Mouse (Mus musculus) embryo, embryonic 10 days (tissue): Measurements from ENCODE around the gene Trmt10a.

ENCODE experiments used
- DNase-seq: peaks from one replicate; pipeline ENCODE4 v3.0.0-alpha.2; 2015; ENCODE audit warnings: low spot score

The Trmt10a gene

DNA sequence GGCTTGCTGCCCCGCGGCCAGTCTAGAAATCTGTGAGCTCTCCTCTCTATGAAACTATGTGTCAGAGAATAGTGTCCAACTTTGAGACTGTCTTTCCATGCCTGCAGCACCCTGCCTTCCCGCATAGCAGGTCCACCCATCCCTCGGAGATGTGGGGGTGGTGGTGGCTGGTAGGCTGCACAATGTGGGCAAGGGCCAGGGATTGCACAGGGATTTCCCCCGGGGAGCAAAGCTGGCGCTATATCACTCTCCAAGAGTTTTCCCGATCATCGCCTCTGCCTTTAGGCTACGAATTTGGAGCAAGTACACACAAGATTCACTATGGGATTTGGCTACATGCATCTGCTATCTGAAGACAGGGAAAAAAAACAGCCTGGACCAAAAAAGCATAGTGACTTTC, 54.3 kb downstream of the Trmt10a start:
- no peak for DNase-seq

DNA sequence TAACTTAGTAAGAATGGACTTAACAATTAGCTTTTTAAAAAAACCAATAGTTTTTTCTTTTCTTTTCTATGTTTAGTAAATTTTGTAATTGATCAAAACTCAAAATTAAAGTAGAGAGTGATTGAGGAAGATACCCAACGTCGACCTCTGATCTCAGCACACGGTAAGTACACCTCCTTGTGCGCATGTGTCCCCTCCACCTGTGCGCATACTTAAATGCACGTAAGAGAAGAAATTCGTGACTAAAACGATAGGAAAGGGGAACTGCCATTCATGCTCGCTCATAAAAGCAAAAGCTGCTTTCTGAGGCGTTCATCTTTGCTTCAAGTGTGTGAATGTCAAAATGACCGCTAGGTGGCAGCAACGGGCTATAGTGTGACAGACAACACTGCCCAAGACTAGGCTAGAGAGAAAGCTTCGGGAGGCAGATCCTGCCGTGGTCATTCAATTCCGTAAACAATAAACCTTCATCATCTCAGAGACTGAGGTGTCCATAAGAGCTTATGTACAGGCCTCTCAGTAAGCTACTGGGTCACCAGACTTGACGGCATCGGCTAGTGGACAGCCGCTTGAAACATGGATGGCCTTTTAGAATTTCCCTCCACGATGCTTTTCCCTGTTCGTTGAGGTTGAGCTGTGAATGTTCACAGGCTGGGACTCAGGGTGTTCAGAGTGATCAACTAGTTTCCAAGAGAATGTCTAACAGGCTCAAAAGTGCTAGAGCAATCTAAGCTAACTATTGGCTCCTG, 54.9 kb downstream of the Trmt10a start:
- DNase-seq, result peak; percentile 97

- no peak for DNase-seq
Measured at GRCm38 (mm10) chr3:138198722-138199068, 55.4 kb downstream of the Trmt10a start.

DNA sequence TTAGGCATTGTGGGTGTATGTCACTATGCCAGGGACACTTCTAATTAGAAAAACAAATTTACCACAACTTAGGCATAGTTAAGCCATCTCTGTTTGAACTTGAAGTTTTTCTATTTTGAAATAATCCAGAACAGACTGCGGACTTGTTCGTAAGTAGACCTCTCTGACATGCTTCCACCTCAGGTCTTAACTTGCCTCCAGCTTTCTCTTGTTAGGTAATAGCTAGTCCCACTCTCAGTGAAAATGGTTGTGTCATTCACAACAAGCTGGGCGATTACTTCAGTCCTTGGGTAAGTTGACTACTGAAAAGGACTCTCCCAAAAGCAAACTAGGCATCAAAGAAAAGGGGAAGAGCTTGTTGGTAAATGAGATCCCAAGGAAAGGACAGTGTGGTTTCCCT, 65.6 kb downstream of the Trmt10a start:
- DNase-seq, result no peak
